Mouse (Mus musculus): ENCODE measurements at regions not wholly inside any gene's neighbourhood (a gene's known extent, or its start where the extent isn't known, plus 50 kb on each side); places are given as distances from the start of the nearest gene placed in this dataset.
A peak's percentile ranks its signal among the peaks of the same experiment; 100 is the strongest.

DNA sequence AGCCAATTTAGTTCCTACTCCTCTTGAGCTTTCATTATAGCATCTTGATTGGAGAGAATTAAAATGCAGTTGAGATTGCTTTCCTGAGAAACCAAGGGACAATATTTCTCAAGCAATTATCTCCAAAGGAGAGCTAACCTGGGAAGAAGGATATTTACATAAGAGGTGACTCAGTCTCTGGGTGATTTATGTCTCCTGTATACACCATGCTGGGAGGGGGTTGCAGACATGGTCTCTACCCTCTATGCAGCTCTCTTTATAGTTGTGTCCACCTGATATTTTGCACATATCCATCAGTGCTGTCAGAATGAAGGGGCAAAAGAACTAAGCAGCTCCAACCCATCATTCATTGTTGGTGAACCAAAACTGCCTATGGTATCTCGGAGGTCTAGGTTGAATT, 274.6 kb upstream of the Gm21798 start:
- TF ChIP-seq CTCF (IDR thresholded peaks at IDR 0.05; ENCODE audit: borderline replicate concordance, insufficient read depth, low read depth, low read length) (no peak), POLR2A (IDR thresholded peaks at IDR 0.05; ENCODE audit: borderline replicate concordance, insufficient read depth, low read length) (no peak)
- no peaks in the 10 kb centered on the region for H3K4me1 ChIP-seq (ENCODE audit: control insufficient read depth, insufficient read depth, low read length)
- no peak for DNase-seq
- no peak overlapping the region for H3K27ac ChIP-seq (ENCODE audit: insufficient read depth, low read length)
- H3K4me3 ChIP-seq (replicated peaks; ENCODE audit: insufficient read depth, low read depth, low read length): no peak overlapping the region
- WGBS: 98% methylated on average over 1 of the region's 1 CpGs
- H3K27me3 ChIP-seq (ENCODE audit: control insufficient read depth, insufficient read depth, low read length): no peaks in the 10 kb centered on the region

DNA sequence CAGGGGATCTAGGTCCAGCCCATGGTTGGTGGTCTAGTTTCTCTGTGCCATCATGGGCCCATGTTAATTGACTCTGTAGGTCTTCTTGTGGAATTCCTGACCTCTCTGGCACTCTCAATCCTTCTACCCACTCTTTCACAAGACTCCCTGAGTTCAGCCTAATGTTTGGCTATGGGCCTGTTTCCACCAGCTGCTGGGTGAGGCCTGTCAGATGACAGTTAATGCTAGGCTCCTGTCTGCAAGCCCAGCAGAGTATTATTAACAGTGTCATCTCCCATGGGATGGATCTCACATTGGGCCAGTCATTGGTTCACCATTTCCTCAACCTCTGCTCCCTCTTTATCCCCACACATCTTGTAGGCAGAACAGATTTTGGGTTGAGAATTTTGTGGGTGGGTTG, 271.5 kb upstream of the Gm21798 start:
- Histone ChIP-seq H3K27ac (ENCODE audit: insufficient read depth, low read length) (no peak overlapping the region), H3K4me1 (ENCODE audit: control insufficient read depth, insufficient read depth, low read length) (no peaks in the 10 kb centered on the region), H3K4me3 (replicated peaks; ENCODE audit: insufficient read depth, low read depth, low read length) (no peak overlapping the region), H3K27me3 (ENCODE audit: control insufficient read depth, insufficient read depth, low read length) (no peaks in the 10 kb centered on the region)
- no peak for DNase-seq
- TF ChIP-seq POLR2A (IDR thresholded peaks at IDR 0.05; ENCODE audit: borderline replicate concordance, insufficient read depth, low read length): no peak
- no peak for TF ChIP-seq CTCF (IDR thresholded peaks at IDR 0.05; ENCODE audit: borderline replicate concordance, insufficient read depth, low read depth, low read length)

DNA sequence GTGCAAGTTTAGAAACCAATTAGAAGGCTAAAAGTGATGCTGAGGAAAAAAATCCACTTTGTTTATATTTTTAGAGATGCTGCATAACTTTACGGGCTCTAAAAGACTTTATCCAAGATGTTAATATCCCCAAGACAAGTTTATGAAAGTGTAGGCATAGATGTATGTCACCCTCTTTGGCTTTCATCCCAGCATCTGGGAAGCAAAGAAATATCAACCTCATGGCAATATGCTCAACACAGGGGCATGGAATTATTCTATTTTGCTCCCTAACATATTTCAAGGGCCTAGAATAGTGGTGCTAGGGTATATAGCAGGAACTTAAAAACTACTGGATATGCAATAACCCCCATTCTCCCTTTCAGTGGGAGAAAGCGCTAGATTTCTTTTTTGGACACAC, 260.0 kb upstream of the Gm21798 start:
- H3K4me1 ChIP-seq (ENCODE audit: control insufficient read depth, insufficient read depth, low read length): no peaks in the 10 kb centered on the region; the same call in 1 of the 2 replicates
- TF ChIP-seq POLR2A (IDR thresholded peaks at IDR 0.05; ENCODE audit: borderline replicate concordance, insufficient read depth, low read length) (no peak), CTCF (IDR thresholded peaks at IDR 0.05; ENCODE audit: borderline replicate concordance, insufficient read depth, low read depth, low read length) (no peak)
- H3K4me3 ChIP-seq (replicated peaks; ENCODE audit: insufficient read depth, low read depth, low read length): no peak overlapping the region
- H3K27ac ChIP-seq (ENCODE audit: insufficient read depth, low read length): no peak overlapping the region
- whole genome bisulfite sequencing: 95% methylated on average over 2 of the region's 2 CpGs
- no peak for DNase-seq
- H3K27me3 ChIP-seq (ENCODE audit: control insufficient read depth, insufficient read depth, low read length): no peaks in the 10 kb centered on the region

DNA sequence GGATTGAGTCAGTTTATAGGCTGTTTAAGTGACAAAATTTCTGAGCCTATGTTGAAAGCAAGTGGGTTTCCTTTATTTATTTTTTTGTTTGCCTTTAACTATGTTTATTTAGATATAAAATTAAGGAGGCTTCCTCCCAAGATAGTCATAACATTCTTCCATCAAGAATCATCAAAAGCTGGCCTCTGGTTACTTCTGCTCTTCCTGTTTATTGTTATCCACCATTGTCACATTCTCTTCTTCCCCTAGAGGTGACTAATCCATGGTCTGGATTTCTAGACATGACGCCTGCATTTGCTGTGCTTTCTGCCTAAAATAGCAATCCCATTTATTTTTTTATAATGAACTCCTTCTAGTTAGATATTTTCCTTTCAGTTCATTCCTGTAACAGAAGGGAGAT, 259.3 kb upstream of the Gm21798 start:
- Histone ChIP-seq H3K4me3 (replicated peaks; ENCODE audit: insufficient read depth, low read depth, low read length) (no peak overlapping the region), H3K27me3 (ENCODE audit: control insufficient read depth, insufficient read depth, low read length) (no peaks in the 10 kb centered on the region), H3K4me1 (ENCODE audit: control insufficient read depth, insufficient read depth, low read length) (no peaks in the 10 kb centered on the region; the same call in 1 of the 2 replicates), H3K27ac (ENCODE audit: insufficient read depth, low read length) (no peak overlapping the region)
- no peak for DNase-seq
- WGBS: 84% methylated on average over 1 of the region's 1 CpGs
- no peak for TF ChIP-seq POLR2A (IDR thresholded peaks at IDR 0.05; ENCODE audit: borderline replicate concordance, insufficient read depth, low read length)
- TF ChIP-seq CTCF (IDR thresholded peaks at IDR 0.05; ENCODE audit: borderline replicate concordance, insufficient read depth, low read depth, low read length): no peak

DNA sequence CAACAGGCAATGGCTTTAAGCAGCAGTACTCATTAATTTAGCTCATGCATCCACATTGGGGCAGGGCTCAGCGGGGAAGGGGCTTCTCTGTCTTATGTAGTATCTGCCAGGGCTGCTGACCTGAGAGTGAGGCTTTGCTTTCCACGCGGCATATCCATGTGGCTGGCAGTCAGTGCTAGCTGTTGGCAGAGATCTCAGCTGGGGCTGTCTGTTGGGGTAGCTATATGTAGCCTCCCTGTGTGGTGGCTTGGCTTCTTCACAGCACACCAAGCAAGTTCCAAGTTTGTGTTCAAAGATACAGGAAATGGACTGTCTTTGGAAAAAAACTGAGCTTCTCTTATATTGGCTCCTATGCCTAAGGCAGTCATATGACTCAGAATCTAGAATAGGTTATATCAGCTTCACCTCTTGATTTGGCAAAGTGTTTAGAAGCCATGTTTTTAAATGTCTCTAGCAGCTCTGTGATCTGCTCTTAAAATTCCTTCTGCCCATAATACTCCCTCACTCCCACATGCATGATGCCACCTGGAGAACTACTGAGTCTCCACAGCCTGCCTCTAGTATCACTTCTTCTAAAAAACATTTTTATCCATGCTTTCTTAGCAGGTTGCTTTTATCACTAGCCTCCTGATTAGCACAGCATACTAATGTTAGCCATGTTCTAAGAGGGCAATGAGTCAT, 254.9 kb upstream of the Gm21798 start:
- TF ChIP-seq POLR2A (IDR thresholded peaks at IDR 0.05; ENCODE audit: borderline replicate concordance, insufficient read depth, low read length): no peak
- Histone ChIP-seq H3K4me3 (replicated peaks; ENCODE audit: insufficient read depth, low read depth, low read length) (no peak overlapping the region), H3K4me1 (ENCODE audit: control insufficient read depth, insufficient read depth, low read length) (no peaks in the 10 kb centered on the region; the same call in 1 of the 2 replicates), H3K27ac (ENCODE audit: insufficient read depth, low read length) (no peak overlapping the region), H3K27me3 (ENCODE audit: control insufficient read depth, insufficient read depth, low read length) (no peaks in the 10 kb centered on the region)
- WGBS: 16% methylated on average over 3 of the region's 3 CpGs
- no peak for DNase-seq

DNA sequence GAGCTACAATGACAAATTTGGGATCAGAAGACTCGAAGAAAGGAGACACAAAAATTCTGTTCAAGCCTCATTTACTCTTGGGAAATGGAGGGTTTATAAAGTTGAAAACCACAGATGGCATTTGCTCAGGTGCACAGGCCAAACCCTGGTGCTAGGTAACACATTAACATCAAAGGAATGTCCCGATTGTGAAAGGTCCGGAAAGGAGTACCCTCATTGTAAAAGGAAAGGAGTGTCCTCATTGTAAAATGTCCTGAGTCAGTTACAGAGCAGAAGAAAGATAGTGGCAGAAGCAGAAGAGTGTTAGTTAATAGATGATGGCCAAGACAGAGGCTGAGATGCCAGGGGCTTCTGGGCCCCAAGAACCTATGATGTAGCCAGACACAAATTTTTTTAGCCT, 252.8 kb upstream of the Gm21798 start:
- Histone ChIP-seq H3K27ac (ENCODE audit: insufficient read depth, low read length) (no peak overlapping the region), H3K27me3 (ENCODE audit: control insufficient read depth, insufficient read depth, low read length) (no peaks in the 10 kb centered on the region), H3K4me3 (replicated peaks; ENCODE audit: insufficient read depth, low read depth, low read length) (no peak overlapping the region), H3K4me1 (ENCODE audit: control insufficient read depth, insufficient read depth, low read length) (no peaks in the 10 kb centered on the region; the same call in 1 of the 2 replicates)
- 90% methylated on average over 3 of the region's 3 CpGs for WGBS
- TF ChIP-seq POLR2A (IDR thresholded peaks at IDR 0.05; ENCODE audit: borderline replicate concordance, insufficient read depth, low read length) (no peak), CTCF (IDR thresholded peaks at IDR 0.05; ENCODE audit: borderline replicate concordance, insufficient read depth, low read depth, low read length) (no peak)
- DNase-seq: no peak

DNA sequence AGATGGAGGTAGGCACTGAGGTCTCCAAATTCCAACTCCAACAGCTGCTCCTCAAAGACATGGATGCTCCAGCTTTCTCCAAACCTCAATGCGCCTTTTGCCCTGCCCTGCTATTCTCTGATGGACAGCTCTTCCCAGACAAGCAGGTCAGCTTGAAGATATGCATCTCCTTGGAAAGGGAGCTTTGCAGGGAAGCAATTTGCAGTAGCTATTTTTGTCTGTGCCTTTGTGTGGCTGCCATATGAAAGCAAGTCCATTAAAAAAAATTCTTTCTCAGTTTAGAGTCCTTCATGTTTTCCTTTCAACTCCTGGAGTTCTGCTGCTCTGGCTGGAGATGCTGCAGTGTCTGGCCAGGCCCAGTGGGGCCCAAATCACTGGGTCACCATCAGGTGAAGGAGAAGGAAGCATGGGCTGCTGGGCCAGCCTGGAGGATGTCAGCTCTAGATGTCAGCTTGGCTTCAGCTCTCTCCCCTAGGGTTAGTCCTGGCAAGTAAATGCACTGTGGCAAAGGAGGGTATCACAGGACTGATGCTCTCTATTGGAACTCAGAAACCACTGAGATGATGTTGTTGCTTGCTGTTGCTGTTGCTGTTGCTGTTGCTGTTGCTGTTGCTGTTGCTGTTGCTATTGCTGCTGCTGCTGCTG, 240.5 kb upstream of the Gm21798 start:
- no peak for TF ChIP-seq CTCF (IDR thresholded peaks at IDR 0.05; ENCODE audit: borderline replicate concordance, insufficient read depth, low read depth, low read length)
- no peak for TF ChIP-seq POLR2A (IDR thresholded peaks at IDR 0.05; ENCODE audit: borderline replicate concordance, insufficient read depth, low read length)
- peak in 1 of 2 experiments; percentile 9 for DNase-seq
- WGBS: 81% methylated on average over 1 of the region's 1 CpGs
- H3K27ac ChIP-seq (ENCODE audit: insufficient read depth, low read length): no peak overlapping the region
- H3K4me1 ChIP-seq (ENCODE audit: control insufficient read depth, insufficient read depth, low read length): peaks cover 3% of the 10 kb centered on the region; the same call in 1 of the 2 replicates
- no peaks in the 10 kb centered on the region; the same call in 1 of the 2 replicates for H3K27me3 ChIP-seq (ENCODE audit: control insufficient read depth, insufficient read depth, low read length)
- no peak overlapping the region for H3K4me3 ChIP-seq (replicated peaks; ENCODE audit: insufficient read depth, low read depth, low read length)

DNA sequence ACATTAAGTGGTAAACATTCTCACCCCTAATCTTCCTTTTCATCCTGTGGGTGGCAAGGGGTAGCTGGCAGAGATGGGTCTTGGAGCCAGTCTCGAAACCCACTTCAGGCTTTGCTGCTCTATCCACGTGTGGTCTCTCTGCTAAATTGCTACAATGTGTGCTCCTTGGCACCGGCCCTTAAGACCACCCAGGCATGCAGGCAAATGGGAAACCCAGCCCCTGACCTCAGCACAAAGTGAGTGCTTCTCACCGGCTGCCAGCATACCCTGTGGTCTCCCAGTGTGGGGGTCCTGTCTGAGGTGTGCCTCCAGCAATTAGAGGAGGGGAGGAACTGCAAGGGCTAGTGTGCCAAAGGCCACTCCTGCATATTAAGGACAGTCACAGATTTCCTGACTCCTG, 238.5 kb upstream of the Gm21798 start:
- WGBS: 22% methylated on average over 4 of the region's 4 CpGs
- Histone ChIP-seq H3K4me3 (replicated peaks; ENCODE audit: insufficient read depth, low read depth, low read length) (no peak overlapping the region), H3K27me3 (ENCODE audit: control insufficient read depth, insufficient read depth, low read length) (no peaks in the 10 kb centered on the region; the same call in 1 of the 2 replicates), H3K4me1 (ENCODE audit: control insufficient read depth, insufficient read depth, low read length) (peaks cover 3% of the 10 kb centered on the region; the same call in 1 of the 2 replicates), H3K27ac (ENCODE audit: insufficient read depth, low read length) (no peak overlapping the region)
- no peak for DNase-seq
- TF ChIP-seq POLR2A (IDR thresholded peaks at IDR 0.05; ENCODE audit: borderline replicate concordance, insufficient read depth, low read length) (no peak), CTCF (IDR thresholded peaks at IDR 0.05; ENCODE audit: borderline replicate concordance, insufficient read depth, low read depth, low read length) (no peak)
